Mouse (Mus musculus): ENCODE results near the gene Tubb2b.
A peak's percentile ranks its signal among the peaks of the same experiment; 100 is the strongest.

Tubb2b gene

DNA sequence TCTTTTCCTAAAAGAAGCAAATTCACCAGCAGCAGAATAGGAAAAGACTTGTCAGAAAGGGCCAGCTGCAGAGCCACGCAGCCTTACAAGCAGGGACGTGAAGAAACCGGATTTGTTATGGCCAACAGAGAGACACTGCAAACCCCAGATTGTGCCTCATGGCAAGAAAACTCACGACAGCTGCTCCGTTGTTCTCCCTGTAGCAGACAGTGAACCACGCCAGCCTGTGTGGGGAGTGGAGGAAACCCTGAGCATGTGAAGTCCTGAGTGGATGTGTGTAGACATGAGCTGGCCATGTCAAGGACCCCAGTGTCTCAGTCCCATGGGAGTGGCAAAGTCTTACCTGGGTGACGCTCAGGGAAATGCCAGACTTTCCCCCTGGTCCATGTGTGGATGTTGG lies 6.3 kb upstream of the Tubb2b start:
- DNase-seq (ENCODE audit: low spot score in 2 of 2): peak in 1 of 2 experiments; percentile 66

DNA sequence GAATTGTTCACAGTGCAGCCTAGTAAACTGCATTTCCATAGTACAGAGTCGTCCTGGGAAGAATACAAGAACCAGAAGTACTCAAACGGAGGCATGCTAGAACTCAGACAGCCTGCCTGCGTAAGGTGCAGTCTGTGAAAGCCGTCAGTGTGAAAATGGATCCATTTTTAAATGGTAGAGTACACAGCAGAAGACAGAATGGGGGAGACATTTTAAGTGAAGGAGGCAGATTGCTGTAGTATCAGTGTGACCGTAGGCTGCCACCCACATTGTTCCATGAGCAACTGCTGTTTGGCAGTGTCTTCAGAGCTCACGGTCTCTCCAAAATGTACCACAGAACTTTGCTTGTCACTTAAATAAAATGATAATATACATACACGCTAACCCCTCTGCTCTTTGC lies 4.0 kb upstream of the Tubb2b start:
- peak; percentile 70 to 79 for DNase-seq (ENCODE audit: low spot score in 2 of 2)

GRCm38 (mm10) chr13:34133326-34134071 lies 3.2 kb upstream of the Tubb2b start:
- DNase-seq (ENCODE audit: low spot score in 2 of 2): no peak

DNA sequence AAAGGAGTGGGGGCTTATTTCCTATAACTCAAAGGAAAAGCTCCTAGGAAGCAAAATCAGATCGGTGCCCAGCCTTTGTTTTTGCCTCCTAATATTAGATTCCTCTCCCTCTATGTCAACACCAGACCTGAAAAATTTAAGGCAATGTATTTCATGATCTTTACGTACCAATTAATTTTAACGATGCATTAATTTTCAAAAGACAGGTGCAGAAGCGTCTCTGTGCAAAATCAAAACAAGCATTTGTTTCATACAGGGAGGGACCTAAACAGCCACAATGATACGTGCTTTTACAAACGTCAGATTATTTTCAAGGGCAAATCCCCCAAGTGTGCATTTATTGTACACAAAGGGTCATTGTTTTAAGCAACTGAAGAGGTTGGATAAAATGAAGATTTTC lies 2.6 kb upstream of the Tubb2b start:
- DNase-seq (ENCODE audit: low spot score in 2 of 2): no peak

DNA sequence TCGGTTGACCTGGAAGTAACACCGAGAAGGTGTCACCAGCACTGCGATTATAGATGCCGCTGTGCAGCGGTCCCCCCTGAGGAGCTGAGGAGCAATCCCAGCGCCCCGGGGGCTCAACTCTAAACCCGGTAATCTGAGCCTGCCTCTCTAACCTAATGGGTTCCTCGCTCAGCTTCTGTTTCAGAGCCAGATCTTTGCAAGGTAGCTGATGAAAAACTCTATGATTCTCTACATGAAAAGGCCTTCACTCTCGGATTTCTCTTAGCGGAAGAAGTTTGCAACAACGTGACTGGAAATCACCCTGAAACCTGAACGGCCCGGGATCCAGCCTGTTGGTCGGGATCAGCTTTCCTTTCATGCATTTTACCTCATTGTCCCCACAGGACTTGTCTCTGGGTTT lies 2.0 kb upstream of the Tubb2b start:
- DNase-seq (ENCODE audit: low spot score in 2 of 2): no peak

DNA sequence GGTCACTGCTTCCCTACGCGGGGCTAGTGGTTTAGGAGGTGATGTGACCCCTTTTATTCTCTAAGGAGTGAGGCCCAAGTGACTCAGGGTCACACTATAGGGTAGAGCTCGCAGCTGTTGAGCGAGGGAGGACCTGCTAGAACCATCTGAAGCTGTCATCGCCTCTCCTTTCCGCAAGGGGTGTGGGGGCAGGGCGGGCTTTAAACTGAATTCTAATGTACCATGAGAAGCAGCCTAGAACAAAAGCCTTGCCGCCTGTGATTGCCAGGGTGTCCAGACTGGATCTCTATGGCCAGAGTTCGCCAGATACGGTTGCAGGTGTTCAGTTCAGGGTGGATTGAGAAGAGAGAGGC lies 1.4 kb upstream of the Tubb2b start:
- peak in 1 of 2 experiments; percentile 68 for DNase-seq (ENCODE audit: low spot score in 2 of 2)

GRCm38 (mm10) chr13:34131011-34131707 lies 893 bp upstream of the Tubb2b start:
- peak in 1 of 2 experiments; percentile 47 for DNase-seq (ENCODE audit: low spot score in 2 of 2)

GRCm38 (mm10) chr13:34129485-34130225 lies 611 bp downstream of the Tubb2b start:
- peak; percentile 70 to 75 for DNase-seq (ENCODE audit: low spot score in 2 of 2)

DNA sequence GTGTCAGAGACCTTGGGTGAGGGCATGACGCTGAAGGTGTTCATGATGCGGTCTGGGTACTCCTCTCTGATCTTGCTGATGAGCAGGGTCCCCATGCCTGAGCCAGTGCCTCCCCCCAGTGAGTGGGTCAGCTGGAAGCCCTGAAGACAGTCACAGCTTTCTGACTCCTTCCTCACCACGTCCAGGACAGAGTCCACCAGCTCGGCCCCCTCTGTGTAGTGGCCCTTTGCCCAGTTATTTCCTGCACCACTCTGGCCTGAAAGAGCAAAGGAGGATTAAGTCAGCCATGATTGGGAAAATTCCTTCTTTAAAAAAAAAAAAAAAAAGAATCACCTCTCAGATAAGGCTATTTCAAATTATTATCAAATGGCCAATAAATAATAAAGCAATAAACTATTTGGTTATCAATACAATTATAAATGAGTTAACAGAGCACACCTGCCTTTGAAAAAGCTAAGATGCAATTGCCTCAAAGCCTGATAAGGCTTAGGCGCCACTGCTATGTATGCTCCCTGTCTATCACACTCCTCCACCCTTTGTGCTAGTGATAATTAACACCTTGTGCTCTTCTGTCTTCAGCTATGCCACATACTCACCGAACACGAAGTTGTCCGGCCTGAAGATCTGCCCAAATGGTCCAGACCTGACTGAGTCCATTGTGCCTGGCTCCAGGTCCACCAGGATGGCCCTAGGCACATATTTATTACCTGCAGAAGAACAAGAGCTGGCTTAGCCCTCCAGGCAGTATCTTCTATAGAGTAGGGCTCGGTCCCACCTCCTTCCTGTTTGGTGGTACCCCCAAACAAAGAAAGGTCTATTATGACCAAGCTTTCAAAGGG lies 1.8 kb downstream of the Tubb2b start:
- DNase-seq (ENCODE audit: low spot score in 2 of 2): no peak

DNA sequence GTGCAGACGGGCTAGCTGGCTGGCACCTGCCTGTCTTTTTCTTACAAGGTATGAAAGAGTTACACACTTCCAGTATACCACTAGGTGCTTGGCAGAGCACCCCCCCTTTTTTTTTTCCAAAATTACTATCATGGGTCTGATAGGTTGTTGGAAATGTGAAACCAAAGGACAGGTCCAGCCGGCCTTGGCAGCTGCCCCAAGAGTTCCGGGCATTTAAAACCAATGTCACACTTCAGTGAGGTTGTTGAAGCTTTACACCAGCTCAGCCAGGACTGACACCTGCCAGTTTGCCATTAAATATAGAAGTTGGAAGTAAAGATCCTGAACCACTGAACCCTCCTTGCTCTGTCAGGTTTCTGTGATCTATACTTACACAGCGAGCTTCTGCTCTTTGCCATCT lies 4.6 kb downstream of the Tubb2b start:
- DNase-seq (ENCODE audit: low spot score in 2 of 2): no peak

DNA sequence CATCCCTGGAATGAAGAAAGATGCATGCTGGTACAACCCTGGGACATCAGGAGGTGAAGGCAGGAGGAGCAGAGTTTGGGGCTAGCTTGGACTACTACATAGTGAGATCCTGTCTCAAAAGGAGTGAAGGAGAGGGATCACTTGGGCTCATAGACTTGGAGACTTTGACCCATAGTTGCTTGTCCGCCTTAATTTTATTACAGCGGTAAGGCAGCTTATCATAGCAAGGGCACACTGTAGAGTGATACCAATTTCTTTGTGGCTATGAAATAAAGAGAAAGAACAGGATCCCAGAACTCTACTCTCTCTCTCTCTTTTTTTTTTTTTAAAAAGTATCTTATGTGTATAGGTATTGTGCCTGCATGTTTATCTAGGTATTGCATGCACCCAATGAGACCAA lies 9.7 kb downstream of the Tubb2b start:
- no peak for DNase-seq (ENCODE audit: low spot score in 2 of 2)

DNA sequence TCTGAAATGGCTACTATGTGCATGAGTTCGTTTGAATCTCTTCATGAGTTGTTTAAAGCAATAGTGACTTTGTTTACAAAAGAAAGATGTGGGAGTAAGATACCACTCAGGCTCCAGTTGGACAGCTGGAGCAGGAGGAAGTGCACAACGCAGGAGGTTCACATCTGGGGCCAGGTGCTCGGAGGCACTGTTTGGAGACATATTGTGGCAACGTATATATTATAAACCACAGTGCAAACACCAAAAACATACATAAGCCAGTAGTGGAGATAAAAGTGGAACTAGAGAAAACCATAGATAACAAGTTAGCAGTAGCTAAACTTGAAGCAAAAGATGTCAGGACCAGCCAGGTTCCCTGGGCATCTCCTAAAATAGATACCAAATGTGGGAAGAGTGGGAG lies 10.9 kb downstream of the Tubb2b start:
- DNase-seq (ENCODE audit: low spot score in 2 of 2): no peak

DNA sequence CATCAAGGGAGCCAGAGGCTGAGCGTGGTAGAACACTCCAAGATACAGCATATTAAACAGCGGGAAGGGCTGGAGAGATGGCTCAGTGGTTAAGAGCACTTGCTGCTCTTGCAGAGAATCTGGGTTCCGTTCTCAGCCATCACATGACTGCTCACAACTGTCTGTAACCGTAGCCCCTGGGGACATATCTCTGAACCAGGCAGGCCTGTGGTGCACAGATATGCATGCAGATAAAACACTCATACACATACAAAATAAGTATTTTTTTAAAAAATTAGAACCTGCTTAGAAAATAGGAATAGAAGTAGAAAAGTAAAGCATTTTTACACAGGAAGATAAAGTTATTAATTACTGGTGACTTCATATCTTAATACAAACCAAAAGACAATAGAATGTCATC lies 11.4 kb downstream of the Tubb2b start:
- no peak for DNase-seq (ENCODE audit: low spot score in 2 of 2)

DNA sequence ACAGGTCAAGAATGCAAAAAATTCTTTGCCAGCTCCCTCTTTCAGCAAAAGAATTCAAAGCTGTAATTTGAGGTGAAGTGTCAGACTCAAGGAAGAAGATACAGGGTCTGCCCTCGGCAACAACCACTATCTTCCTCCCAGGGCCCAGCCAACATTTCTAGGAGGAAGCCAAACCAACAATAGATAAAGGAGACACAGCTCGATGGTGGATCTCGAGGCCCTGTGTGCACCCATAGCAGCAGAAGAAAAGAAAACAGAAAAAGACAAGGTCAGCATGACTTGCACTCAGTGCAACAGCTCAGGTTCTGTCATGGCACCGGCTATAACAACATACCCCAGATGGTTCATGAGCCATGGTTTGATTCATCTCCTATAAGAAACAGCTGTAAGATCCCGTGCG lies 13.8 kb downstream of the Tubb2b start:
- no peak for DNase-seq (ENCODE audit: low spot score in 2 of 2)

DNA sequence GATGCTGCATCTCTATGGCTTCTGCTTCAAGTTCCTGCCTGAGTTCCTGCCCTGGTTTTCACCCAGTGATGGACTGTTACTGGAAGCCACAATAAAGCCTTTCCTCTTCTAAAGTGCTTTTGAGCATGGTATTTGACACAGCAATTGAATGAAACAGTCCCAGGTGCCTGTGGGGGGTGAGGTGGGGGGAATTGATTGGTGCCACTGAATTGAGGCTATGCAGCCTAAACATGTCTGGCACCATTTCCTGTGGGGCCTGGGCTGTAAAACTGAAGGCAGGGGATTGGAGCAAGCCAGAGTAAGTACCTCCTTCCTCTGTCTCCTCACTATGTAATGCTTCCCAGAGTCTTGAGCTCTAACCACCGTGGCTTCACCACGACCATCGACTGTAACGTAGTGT lies 15.6 kb downstream of the Tubb2b start:
- no peak for DNase-seq (ENCODE audit: low spot score in 2 of 2)

DNA sequence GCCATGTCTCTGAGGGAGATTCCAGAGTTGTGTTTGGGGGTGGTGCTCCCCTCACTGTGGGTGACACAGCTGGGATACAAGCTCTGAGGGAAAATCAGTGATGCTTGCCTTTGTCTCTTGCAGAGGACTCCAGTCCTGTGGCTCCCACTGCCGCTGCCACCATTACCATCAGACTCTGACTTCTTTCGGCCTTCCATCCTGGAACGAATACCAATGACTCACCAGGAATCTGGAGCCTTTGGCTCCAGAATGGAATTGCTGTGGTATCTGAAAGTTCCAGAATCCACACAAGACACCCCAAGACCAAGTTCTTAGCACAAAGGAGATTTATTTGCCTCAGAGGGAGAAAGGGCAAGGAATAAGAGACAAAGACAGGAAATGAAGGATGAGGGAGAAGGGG lies 17.2 kb downstream of the Tubb2b start:
- no peak for DNase-seq (ENCODE audit: low spot score in 2 of 2)

GRCm38 (mm10) chr13:34112369-34113081 lies 17.7 kb downstream of the Tubb2b start:
- no peak for DNase-seq (ENCODE audit: low spot score in 2 of 2)

DNA sequence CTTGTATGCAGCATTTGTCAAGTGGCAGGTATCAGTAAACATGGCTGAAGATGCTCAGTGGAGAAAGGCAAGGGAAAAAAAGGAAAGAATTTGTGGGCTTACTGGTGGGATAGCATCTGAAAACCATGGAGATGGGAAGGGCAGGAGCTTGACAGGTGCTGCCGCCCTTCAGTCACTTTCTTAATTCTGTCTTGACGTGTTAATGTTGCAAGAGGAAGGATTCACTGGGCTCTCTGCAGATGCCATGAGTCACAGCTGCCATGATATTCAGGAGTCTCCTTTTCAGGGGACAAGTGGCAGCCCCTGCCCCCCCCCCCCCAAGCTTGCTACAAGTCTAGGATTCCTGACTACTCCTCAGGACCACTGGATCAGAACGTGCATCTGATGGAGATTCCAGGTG lies 18.4 kb downstream of the Tubb2b start:
- DNase-seq (ENCODE audit: low spot score in 2 of 2): no peak

DNA sequence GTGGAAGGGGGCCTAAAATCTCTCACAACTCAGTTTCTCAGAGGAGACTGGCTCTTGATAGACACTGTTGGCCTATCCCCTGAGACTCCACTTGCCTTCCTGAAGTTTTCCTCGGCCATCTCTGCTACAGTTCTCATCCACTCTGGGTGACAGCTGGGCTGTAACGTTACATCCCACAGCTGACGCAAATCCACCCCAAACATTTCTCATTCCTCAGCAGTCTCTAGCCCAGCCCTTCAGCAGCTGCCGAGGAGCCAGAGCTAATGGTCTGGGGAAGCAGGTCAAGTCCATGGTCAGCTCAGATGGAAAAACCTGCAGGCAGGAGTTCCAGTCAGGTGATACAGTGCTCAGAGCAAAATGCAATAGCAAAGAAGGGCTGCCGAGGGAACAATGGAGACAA lies 19.2 kb downstream of the Tubb2b start:
- no peak for DNase-seq (ENCODE audit: low spot score in 2 of 2)

- DNase-seq (ENCODE audit: low spot score in 2 of 2): no peak
Observed at GRCm38 (mm10) chr13:34109677-34110058, 20.6 kb downstream of the Tubb2b start.

- no peak for DNase-seq (ENCODE audit: low spot score in 2 of 2)
Observed at GRCm38 (mm10) chr13:34109035-34109676, 21.1 kb downstream of the Tubb2b start.
